Mouse (Mus musculus) CH12.LX (cell line): ENCODE data around the gene Pdcd1.

Source experiments
- BHLHE40 ChIP-seq: IDR thresholded peaks from 2 replicates; pipeline ENCODE4 v1.6.1; 2011; ENCODE audit warnings: mild to moderate bottlenecking, low read depth, low read length, improper control_type of control experiment
- CTCF ChIP-seq, 2 experiments: IDR thresholded peaks in 1 of 2; conservative IDR thresholded peaks in 1 of 2; 2 replicates each; pipeline ENCODE4 v1.5.1; 2011 to 2012; ENCODE audit warnings: low read depth in 2 of 2, low read length in 2 of 2, improper control_type of control experiment in 1 of 2, inconsistent platforms in 1 of 2, mild to moderate bottlenecking in 1 of 2, moderate library complexity in 1 of 2
- E2F4 ChIP-seq: IDR thresholded peaks from 2 replicates; pipeline ENCODE4 v1.6.1; 2011; ENCODE audit warnings: low read depth, low read length, improper control_type of control experiment; ENCODE audit not compliant: insufficient replicate concordance
- EP300 ChIP-seq: IDR thresholded peaks from 2 replicates; pipeline ENCODE4 v1.6.1; 2011; ENCODE audit warnings: low read length, improper control_type of control experiment
- HCFC1 ChIP-seq: IDR thresholded peaks from 2 replicates; pipeline ENCODE4 v1.6.1; 2012; ENCODE audit warnings: low read depth, mild to moderate bottlenecking, inconsistent platforms, low read length, improper control_type of control experiment
- KAT2A ChIP-seq: IDR thresholded peaks from 2 replicates; pipeline ENCODE4 v1.6.1; 2012; ENCODE audit warnings: low read length, improper control_type of control experiment, inconsistent platforms; ENCODE audit not compliant: insufficient replicate concordance
- MAX ChIP-seq: IDR thresholded peaks from 2 replicates; pipeline ENCODE4 v1.6.1; 2011; ENCODE audit warnings: low read length, improper control_type of control experiment
- MYC ChIP-seq: IDR thresholded peaks from 2 replicates; pipeline ENCODE4 v1.6.1; 2011; ENCODE audit warnings: low read depth, mild to moderate bottlenecking, improper control_type of control experiment, low read length
- POLR2A ChIP-seq: IDR thresholded peaks from 2 replicates; pipeline ENCODE4 v1.6.1; 2011; ENCODE audit warnings: low read depth, mild to moderate bottlenecking, improper control_type of control experiment, low read length
- POLR2AphosphoS2 ChIP-seq: IDR thresholded peaks from 2 replicates; pipeline ENCODE4 v1.6.1; 2011; ENCODE audit warnings: low read depth, low read length, improper control_type of control experiment
- RCOR1 ChIP-seq: conservative IDR thresholded peaks from 2 replicates; pipeline ENCODE4 v1.6.1; 2012; ENCODE audit warnings: low read depth, mild to moderate bottlenecking, inconsistent platforms, low read length, improper control_type of control experiment
- UBTF ChIP-seq: IDR thresholded peaks from 2 replicates; pipeline ENCODE4 v1.6.1; 2012; ENCODE audit warnings: low read depth, mild to moderate bottlenecking, inconsistent platforms, low read length, improper control_type of control experiment, moderate library complexity
- ZKSCAN1 ChIP-seq: IDR thresholded peaks from 2 replicates; pipeline ENCODE4 v1.6.1; 2012; ENCODE audit warnings: low read depth, inconsistent platforms, low read length, improper control_type of control experiment, borderline replicate concordance

GRCm38 (mm10) chr1:94020151-94020550 lies 32.2 kb downstream of the Pdcd1 start, which contains the start of gene Neu4:
- TF ChIP-seq POLR2AphosphoS2 (no peak), HCFC1 (no peak), CTCF (conservative IDR thresholded peaks at IDR 0.05 in 1 of 2, IDR thresholded peaks at IDR 0.05 in 1 of 2; ENCODE audit: low read depth in 2 of 2, low read length in 2 of 2) (no peak), POLR2A (no peak), EP300 (no peak), MYC (no peak), RCOR1 (no peak), BHLHE40 (no peak), ZKSCAN1 (no peak), KAT2A (no peak), MAX (no peak), E2F4 (no peak), UBTF (no peak)
